Mouse (Mus musculus): ENCODE results near the gene Sgcd. TPM values are rescaled to one million over a fixed set of nuclear protein-coding genes. Genes with fewer than 3 reads are reported as not detected.
"Not testable (repeated sequence)": the region's sequence is repeated elsewhere in the genome, so short reads cannot be mapped to it uniquely, and the experiment has no call there.

Gene Sgcd
- polyA plus RNA-seq, 1 experiment: 2.9 TPM

DNA sequence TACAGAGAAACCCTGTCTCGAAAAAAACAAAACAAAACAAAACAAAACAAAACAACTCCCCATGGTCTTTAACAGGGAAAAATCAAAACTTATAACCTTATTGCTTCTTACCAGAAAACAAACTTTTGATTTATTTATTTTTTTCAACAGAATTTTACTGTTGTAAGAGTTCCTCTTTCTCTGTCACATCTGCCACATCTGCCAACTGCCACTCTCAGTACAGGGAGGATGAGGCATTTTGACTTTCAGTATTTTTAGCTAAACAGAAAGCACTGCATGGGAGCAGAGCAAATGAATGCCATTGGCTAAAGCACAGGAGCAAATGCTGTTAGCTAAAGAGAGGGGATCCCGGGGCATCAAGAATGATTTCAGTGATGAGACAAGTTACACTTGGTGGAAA lies 528.6 kb downstream of the Sgcd start:
- TF ChIP-seq POLR2A (IDR thresholded peaks at IDR 0.05; ENCODE audit: borderline replicate concordance, control insufficient read depth, low read depth, low read length): no peak
- no peak for TF ChIP-seq CTCF (IDR thresholded peaks at IDR 0.05; ENCODE audit: control insufficient read depth, insufficient read depth, low read length)
- no peak overlapping the region for H3K4me3 ChIP-seq (replicated peaks; ENCODE audit: control insufficient read depth, low read depth, low read length)
- 58% methylated on average over 2 of the region's 2 CpGs for WGBS
- H3K4me1 ChIP-seq (ENCODE audit: control insufficient read depth, insufficient read depth, low read length): no peaks in the 10 kb centered on the region
- H3K27ac ChIP-seq (ENCODE audit: control insufficient read depth, insufficient read depth, low read depth, low read length, poor library complexity): no peak overlapping the region

DNA sequence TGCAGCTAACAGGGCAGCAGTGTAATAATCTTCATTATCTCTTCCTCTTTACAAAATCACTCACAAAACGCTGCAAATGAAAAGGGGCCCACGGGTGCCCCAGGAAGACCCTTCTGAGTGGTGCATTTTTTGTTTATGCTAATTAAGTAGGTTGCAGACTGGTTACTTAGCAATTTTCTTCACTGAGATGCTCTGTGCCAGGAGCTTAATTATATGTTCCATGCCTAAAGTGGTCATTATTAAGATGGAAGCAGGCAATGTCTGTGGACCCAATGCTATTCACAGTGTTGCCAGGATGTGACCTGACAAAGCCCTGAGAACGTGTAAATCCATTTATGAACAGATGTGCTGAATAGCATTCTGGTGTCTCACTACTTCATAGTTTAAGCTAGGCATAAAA lies 529.6 kb downstream of the Sgcd start:
- H3K4me3 ChIP-seq (replicated peaks; ENCODE audit: control insufficient read depth, low read depth, low read length): no peak overlapping the region
- no peak overlapping the region for H3K27ac ChIP-seq (ENCODE audit: control insufficient read depth, insufficient read depth, low read depth, low read length, poor library complexity)
- H3K4me1 ChIP-seq (ENCODE audit: control insufficient read depth, insufficient read depth, low read length): no peaks in the 10 kb centered on the region
- no peak for TF ChIP-seq CTCF (IDR thresholded peaks at IDR 0.05; ENCODE audit: control insufficient read depth, insufficient read depth, low read length)
- no peak for TF ChIP-seq POLR2A (IDR thresholded peaks at IDR 0.05; ENCODE audit: borderline replicate concordance, control insufficient read depth, low read depth, low read length)
- WGBS: 59% methylated on average over 3 of the region's 3 CpGs

DNA sequence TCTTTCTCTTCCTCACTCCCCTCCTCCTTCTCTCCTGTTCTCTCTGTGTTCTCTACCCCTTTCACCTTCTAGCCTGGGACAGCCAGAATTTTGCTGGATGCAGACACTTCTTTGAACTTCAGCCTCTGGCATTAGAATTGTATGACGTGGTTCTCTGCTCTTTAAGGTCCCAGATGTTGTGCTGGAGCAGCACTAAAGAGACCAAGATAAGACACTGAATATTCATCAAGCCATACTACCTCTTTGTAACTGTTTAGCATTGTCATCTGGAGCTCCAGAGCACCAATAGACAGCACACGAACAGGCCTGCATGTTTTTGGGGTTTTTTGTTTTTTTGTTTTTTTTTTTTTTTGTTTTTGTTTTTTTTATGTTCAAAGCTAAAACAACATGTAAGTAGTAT lies 541.0 kb downstream of the Sgcd start:
- Histone ChIP-seq H3K4me1 (ENCODE audit: control insufficient read depth, insufficient read depth, low read length) (no peaks in the 10 kb centered on the region), H3K4me3 (replicated peaks; ENCODE audit: control insufficient read depth, low read depth, low read length) (no peak overlapping the region), H3K27ac (ENCODE audit: control insufficient read depth, insufficient read depth, low read depth, low read length, poor library complexity) (no peak overlapping the region)
- WGBS: 47% methylated on average over 2 of the region's 2 CpGs
- no peak for TF ChIP-seq POLR2A (IDR thresholded peaks at IDR 0.05; ENCODE audit: borderline replicate concordance, control insufficient read depth, low read depth, low read length)
- TF ChIP-seq CTCF (IDR thresholded peaks at IDR 0.05; ENCODE audit: control insufficient read depth, insufficient read depth, low read length): no peak

DNA sequence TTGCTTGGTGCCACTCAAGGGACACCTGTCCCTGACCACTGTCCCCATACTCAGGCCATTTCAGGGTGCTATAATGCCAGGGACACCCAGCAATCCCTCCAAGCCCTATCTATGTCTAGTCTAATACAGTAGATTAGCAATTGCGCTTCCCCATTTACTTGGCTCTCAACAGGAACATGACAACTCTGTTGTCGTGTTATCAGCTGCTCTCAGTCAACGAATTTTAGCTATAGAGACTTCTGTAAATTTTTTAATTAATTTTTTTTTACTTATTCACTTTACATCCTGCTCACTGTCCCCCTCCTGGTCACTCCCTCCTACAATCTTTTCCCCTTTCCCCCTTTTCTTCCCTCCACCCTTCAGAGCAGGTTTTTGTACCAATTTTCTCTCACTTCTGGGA lies 542.4 kb downstream of the Sgcd start:
- WGBS: 64% methylated on average over 3 of the region's 3 CpGs
- TF ChIP-seq POLR2A (IDR thresholded peaks at IDR 0.05; ENCODE audit: borderline replicate concordance, control insufficient read depth, low read depth, low read length): no peak
- Histone ChIP-seq H3K4me1 (ENCODE audit: control insufficient read depth, insufficient read depth, low read length) (no peaks in the 10 kb centered on the region), H3K4me3 (replicated peaks; ENCODE audit: control insufficient read depth, low read depth, low read length) (no peak overlapping the region), H3K27ac (ENCODE audit: control insufficient read depth, insufficient read depth, low read depth, low read length, poor library complexity) (no peak overlapping the region)

DNA sequence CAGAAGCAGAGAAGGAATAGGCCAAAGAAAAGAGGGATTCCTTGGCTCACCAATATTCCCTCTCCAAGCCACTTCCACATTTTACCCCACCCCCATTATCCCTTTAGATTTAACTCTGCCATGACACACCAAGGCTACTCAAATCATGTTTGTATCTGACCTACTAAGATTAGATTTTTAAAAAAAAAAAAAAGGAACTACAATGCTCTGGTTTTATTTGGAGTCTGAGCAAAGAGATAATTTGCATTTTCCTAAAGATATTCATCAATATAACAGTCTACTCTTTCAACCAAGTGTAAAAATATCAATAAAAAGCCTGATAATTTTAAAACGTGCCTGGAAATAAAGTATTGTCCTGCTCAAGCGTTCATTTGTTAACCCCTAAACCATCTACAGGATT lies 543.1 kb downstream of the Sgcd start:
- Histone ChIP-seq H3K4me1 (ENCODE audit: control insufficient read depth, insufficient read depth, low read length) (no peaks in the 10 kb centered on the region), H3K4me3 (replicated peaks; ENCODE audit: control insufficient read depth, low read depth, low read length) (no peak overlapping the region), H3K27ac (ENCODE audit: control insufficient read depth, insufficient read depth, low read depth, low read length, poor library complexity) (no peak overlapping the region)
- TF ChIP-seq CTCF (IDR thresholded peaks at IDR 0.05; ENCODE audit: control insufficient read depth, insufficient read depth, low read length): no peak
- TF ChIP-seq POLR2A (IDR thresholded peaks at IDR 0.05; ENCODE audit: borderline replicate concordance, control insufficient read depth, low read depth, low read length): no peak
- WGBS: 73% methylated on average over 2 of the region's 2 CpGs

DNA sequence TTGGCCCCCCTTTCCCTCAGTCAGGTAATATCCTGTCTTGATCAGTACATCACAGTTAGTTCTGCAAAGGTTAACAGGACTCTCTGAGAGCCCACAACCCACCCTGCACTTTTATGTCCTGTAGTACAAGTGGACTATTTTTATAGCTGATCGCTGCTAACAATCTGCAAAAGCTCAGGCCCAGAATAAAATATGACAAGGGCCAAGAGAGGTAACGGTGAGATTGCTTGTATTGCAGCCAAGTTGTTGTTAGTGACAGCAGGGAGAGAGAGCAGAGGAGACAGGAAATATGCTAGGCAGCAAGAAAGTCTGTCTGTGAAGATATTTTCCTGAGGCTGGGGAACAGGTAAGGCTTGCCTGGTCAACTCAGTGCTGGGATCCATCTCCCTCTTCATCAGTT lies 546.5 kb downstream of the Sgcd start:
- Histone ChIP-seq H3K4me3 (replicated peaks; ENCODE audit: control insufficient read depth, low read depth, low read length) (no peak overlapping the region), H3K27ac (ENCODE audit: control insufficient read depth, insufficient read depth, low read depth, low read length, poor library complexity) (no peak overlapping the region), H3K4me1 (ENCODE audit: control insufficient read depth, insufficient read depth, low read length) (no peaks in the 10 kb centered on the region)
- WGBS: 69% methylated on average over 2 of the region's 2 CpGs
- TF ChIP-seq CTCF (IDR thresholded peaks at IDR 0.05; ENCODE audit: control insufficient read depth, insufficient read depth, low read length) (no peak), POLR2A (IDR thresholded peaks at IDR 0.05; ENCODE audit: borderline replicate concordance, control insufficient read depth, low read depth, low read length) (no peak)

DNA sequence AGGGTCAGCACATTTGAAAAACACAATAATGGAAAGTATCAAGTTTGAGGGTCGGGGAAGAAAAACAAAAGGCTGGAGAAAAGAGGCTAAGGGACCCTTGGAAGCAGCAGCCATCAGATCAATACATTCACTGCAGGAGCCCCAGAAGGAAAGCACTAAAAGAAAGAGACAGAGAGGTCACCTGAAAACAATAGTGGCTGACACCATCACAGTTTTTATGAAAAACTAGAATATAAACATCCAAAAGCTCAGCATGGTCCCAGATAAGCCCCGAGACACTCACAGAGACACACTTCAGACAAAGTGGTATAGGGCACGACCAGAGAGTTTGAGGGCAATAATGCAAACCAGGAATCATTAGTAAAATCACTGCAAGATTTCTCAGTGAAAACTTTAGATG lies 589.2 kb downstream of the Sgcd start:
- 55% methylated on average over 3 of the region's 3 CpGs for WGBS
- no peak overlapping the region for H3K27ac ChIP-seq (ENCODE audit: control insufficient read depth, insufficient read depth, low read depth, low read length, poor library complexity)
- TF ChIP-seq POLR2A (IDR thresholded peaks at IDR 0.05; ENCODE audit: borderline replicate concordance, control insufficient read depth, low read depth, low read length) (no peak), CTCF (IDR thresholded peaks at IDR 0.05; ENCODE audit: control insufficient read depth, insufficient read depth, low read length) (no peak)
- H3K4me1 ChIP-seq (ENCODE audit: control insufficient read depth, insufficient read depth, low read length): no peaks in the 10 kb centered on the region
- H3K4me3 ChIP-seq (replicated peaks; ENCODE audit: control insufficient read depth, low read depth, low read length): no peak overlapping the region

DNA sequence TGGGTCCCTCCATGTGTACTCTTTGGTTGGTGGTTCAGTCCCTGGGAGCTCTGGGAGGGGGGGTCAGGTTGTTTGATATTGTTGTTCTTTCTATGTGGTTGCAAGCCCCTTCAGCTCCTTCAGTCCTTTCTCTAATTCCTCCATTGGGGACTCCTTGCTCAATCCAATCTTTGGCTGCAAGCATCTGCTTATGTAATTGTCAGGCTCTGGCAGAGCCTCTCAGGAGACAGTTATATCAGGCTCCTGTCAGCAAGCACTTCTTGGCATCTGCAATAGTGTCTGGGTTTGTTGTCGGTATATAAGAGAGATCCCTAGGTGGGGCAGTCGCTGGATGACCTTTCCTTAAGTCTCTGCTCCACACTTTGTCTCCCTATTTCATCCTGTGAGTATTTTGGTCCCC lies 598.0 kb downstream of the Sgcd start:
- not testable (repeated sequence) for H3K27ac ChIP-seq (ENCODE audit: control insufficient read depth, insufficient read depth, low read depth, low read length, poor library complexity); H3K4me1 ChIP-seq (ENCODE audit: control insufficient read depth, insufficient read depth, low read length); H3K4me3 ChIP-seq (replicated peaks; ENCODE audit: control insufficient read depth, low read depth, low read length)
- 62% methylated on average over 2 of the region's 2 CpGs for WGBS

DNA sequence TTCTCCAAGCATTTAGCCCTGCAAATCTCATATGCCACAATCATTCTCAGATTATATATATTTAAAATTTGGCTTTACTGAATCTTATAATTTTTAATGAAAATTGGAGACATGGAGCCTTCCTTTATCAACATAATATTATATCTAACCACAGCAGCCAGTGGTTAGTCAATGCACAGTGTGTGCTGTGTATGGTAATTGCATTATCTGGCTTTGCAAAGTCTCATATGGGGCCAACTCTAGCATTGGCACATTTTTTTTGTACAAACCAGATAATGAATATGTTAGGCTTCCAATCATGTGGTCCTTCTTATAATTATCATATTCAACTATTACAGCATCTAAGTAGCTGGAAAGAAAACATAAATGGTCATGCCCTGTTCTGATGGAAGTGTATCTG lies 599.4 kb downstream of the Sgcd start:
- no peak for TF ChIP-seq CTCF (IDR thresholded peaks at IDR 0.05; ENCODE audit: control insufficient read depth, insufficient read depth, low read length)
- Histone ChIP-seq H3K4me1 (ENCODE audit: control insufficient read depth, insufficient read depth, low read length) (no peaks in the 10 kb centered on the region), H3K4me3 (replicated peaks; ENCODE audit: control insufficient read depth, low read depth, low read length) (no peak overlapping the region), H3K27ac (ENCODE audit: control insufficient read depth, insufficient read depth, low read depth, low read length, poor library complexity) (no peak overlapping the region)
